Mouse (Mus musculus) CH12.LX (cell line): ENCODE measurements around the gene Rps6ka5. TPM values are rescaled to one million over a fixed set of nuclear protein-coding genes. Genes with fewer than 3 reads are reported as not detected.

Experiments used
- DNase-seq: peaks from one replicate; pipeline ENCODE4 v3.0.0-alpha.2; 2013; ENCODE audit errors: extremely low read depth
- H3K27ac ChIP-seq: 2 replicates; pipeline ENCODE4 v1.5.1; 2012; ENCODE audit warnings: low read depth, mild to moderate bottlenecking, control low read depth, moderate library complexity; ENCODE audit not compliant: insufficient read depth
- H3K27me3 ChIP-seq: replicated peaks from 2 replicates; pipeline ENCODE3; 2012; ENCODE audit warnings: inconsistent platforms
- H3K36me3 ChIP-seq, 2 experiments: replicated peaks in 1 of 2; 2 replicates each; pipeline versions ENCODE3 to v1.6.1; 2012; ENCODE audit warnings: inconsistent platforms in 1 of 2, low read length in 1 of 2, mild to moderate bottlenecking in 1 of 2, mixed read lengths in 1 of 2, moderate library complexity in 1 of 2; ENCODE audit not compliant: control insufficient read depth in 1 of 2, insufficient read depth in 1 of 2
- H3K4me1 ChIP-seq, 2 experiments: 2 replicates each; pipeline ENCODE4 v1.6.1; 2012; ENCODE audit warnings: inconsistent platforms in 1 of 2, moderate library complexity in 1 of 2; ENCODE audit not compliant: insufficient read depth in 2 of 2, control insufficient read depth in 1 of 2
- H3K4me2 ChIP-seq: 2 replicates; pipeline ENCODE4 v1.6.1; 2012; ENCODE audit warnings: low read depth, mild to moderate bottlenecking, control low read depth; ENCODE audit not compliant: poor library complexity, insufficient read depth, severe bottlenecking
- H3K4me3 ChIP-seq, 3 experiments: fragments of 150-350 bp in 1 of 3; sonication (generic) in 1 of 3; replicated peaks in 1 of 3; 2 replicates each; pipeline versions ENCODE3 to v1.5.1; 2011 to 2012; ENCODE audit warnings: low read depth in 2 of 3, low read length in 2 of 3, mild to moderate bottlenecking in 2 of 3, moderate library complexity in 2 of 3, control low read depth in 1 of 3, improper control_type of control experiment in 1 of 3, inconsistent platforms in 1 of 3, mixed read lengths in 1 of 3; ENCODE audit not compliant: poor library complexity in 1 of 3
- H3K79me2 ChIP-seq: replicated peaks from 2 replicates; pipeline ENCODE4 v1.6.1; 2012; ENCODE audit warnings: mild to moderate bottlenecking, moderate library complexity; ENCODE audit not compliant: control insufficient read depth, poor library complexity, insufficient read depth, severe bottlenecking; ENCODE audit errors: extremely low read depth
- H3K9ac ChIP-seq: 2 replicates; pipeline ENCODE4 v1.6.1; 2012; ENCODE audit warnings: low read depth, mild to moderate bottlenecking, control low read depth, moderate library complexity; ENCODE audit not compliant: insufficient read depth
- H3K9me3 ChIP-seq: replicated peaks from 2 replicates; pipeline ENCODE3; 2012; ENCODE audit warnings: low read length, inconsistent platforms, mixed read lengths
- BHLHE40 ChIP-seq: IDR thresholded peaks from 2 replicates; pipeline ENCODE4 v1.6.1; 2011; ENCODE audit warnings: mild to moderate bottlenecking, low read depth, low read length, improper control_type of control experiment
- CHD2 ChIP-seq: IDR thresholded peaks from 2 replicates; pipeline ENCODE4 v1.6.1; 2011; ENCODE audit warnings: low read length, improper control_type of control experiment
- CTCF ChIP-seq, 2 experiments: IDR thresholded peaks in 1 of 2; conservative IDR thresholded peaks in 1 of 2; 2 replicates each; pipeline ENCODE4 v1.5.1; 2011 to 2012; ENCODE audit warnings: low read depth in 2 of 2, low read length in 2 of 2, improper control_type of control experiment in 1 of 2, inconsistent platforms in 1 of 2, mild to moderate bottlenecking in 1 of 2, moderate library complexity in 1 of 2
- E2F4 ChIP-seq: IDR thresholded peaks from 2 replicates; pipeline ENCODE4 v1.6.1; 2011; ENCODE audit warnings: low read depth, low read length, improper control_type of control experiment; ENCODE audit not compliant: insufficient replicate concordance
- EP300 ChIP-seq: IDR thresholded peaks from 2 replicates; pipeline ENCODE4 v1.6.1; 2011; ENCODE audit warnings: low read length, improper control_type of control experiment
- ETS1 ChIP-seq: conservative IDR thresholded peaks from 2 replicates; pipeline ENCODE4 v1.6.1; 2012; ENCODE audit warnings: low read depth, mild to moderate bottlenecking, inconsistent platforms, low read length, improper control_type of control experiment, moderate library complexity
- JUND ChIP-seq: conservative IDR thresholded peaks from 2 replicates; pipeline ENCODE4 v1.6.1; 2011; ENCODE audit warnings: low read depth, low read length, improper control_type of control experiment
- MAZ ChIP-seq: IDR thresholded peaks from 2 replicates; pipeline ENCODE4 v1.6.1; 2012; ENCODE audit warnings: low read depth, mild to moderate bottlenecking, inconsistent platforms, low read length, improper control_type of control experiment, moderate library complexity
- MYC ChIP-seq: IDR thresholded peaks from 2 replicates; pipeline ENCODE4 v1.6.1; 2011; ENCODE audit warnings: low read depth, mild to moderate bottlenecking, improper control_type of control experiment, low read length
- NRF1 ChIP-seq: IDR thresholded peaks from 2 replicates; pipeline ENCODE4 v1.6.1; 2014; ENCODE audit warnings: low read depth, mild to moderate bottlenecking, inconsistent platforms, low read length, improper control_type of control experiment, moderate library complexity
- POLR2A ChIP-seq: IDR thresholded peaks from 2 replicates; pipeline ENCODE4 v1.6.1; 2011; ENCODE audit warnings: low read depth, mild to moderate bottlenecking, improper control_type of control experiment, low read length
- POLR2AphosphoS2 ChIP-seq: IDR thresholded peaks from 2 replicates; pipeline ENCODE4 v1.6.1; 2011; ENCODE audit warnings: low read depth, low read length, improper control_type of control experiment
- RAD21 ChIP-seq: IDR thresholded peaks from 2 replicates; pipeline ENCODE4 v1.6.1; 2011; ENCODE audit warnings: low read depth, mild to moderate bottlenecking, low read length, improper control_type of control experiment, moderate library complexity
- SMC3 ChIP-seq: IDR thresholded peaks from 2 replicates; pipeline ENCODE4 v1.6.1; 2011; ENCODE audit warnings: low read depth, low read length, improper control_type of control experiment
- TBP ChIP-seq: conservative IDR thresholded peaks from 2 replicates; pipeline ENCODE4 v1.6.1; 2011; ENCODE audit warnings: low read depth, low read length, improper control_type of control experiment
- UBTF ChIP-seq: IDR thresholded peaks from 2 replicates; pipeline ENCODE4 v1.6.1; 2012; ENCODE audit warnings: low read depth, mild to moderate bottlenecking, inconsistent platforms, low read length, improper control_type of control experiment, moderate library complexity
- USF2 ChIP-seq: conservative IDR thresholded peaks from 2 replicates; pipeline ENCODE4 v1.6.1; 2011; ENCODE audit warnings: low read depth, low read length, improper control_type of control experiment
- ZC3H11A ChIP-seq: IDR thresholded peaks from 2 replicates; pipeline ENCODE4 v1.6.1; 2012; ENCODE audit warnings: low read depth, mild to moderate bottlenecking, inconsistent platforms, low read length, improper control_type of control experiment
- ZNF384 ChIP-seq: IDR thresholded peaks from 2 replicates; pipeline ENCODE4 v1.6.1; 2012; ENCODE audit warnings: low read depth, low read length, improper control_type of control experiment, inconsistent platforms
- dilution Hi-C: fragments of 300-500 bp; cut with MboI; formaldehyde crosslinking; loops from 2 replicates; pipeline ENCODE4 v1.14.3; 2020; ENCODE audit warnings: low sequenced_read_pairs; ENCODE audit not compliant: extremely low pct_unique_long_range_greater_than_20kb, extremely low pct_ligation_motif_present
- in situ Hi-C: fragments of 300-500 bp; cut with MboI; formaldehyde crosslinking; loops from 3 replicates; pipeline ENCODE4 v1.14.3; 2019; ENCODE audit warnings: low sequenced_read_pairs, low pct_ligation_motif_present, low pct_unique_long_range_greater_than_20kb, mixed read lengths
- polyA plus RNA-seq: library from polyadenylated mRNA; unstranded; fragments of >175 nt; gene quantifications from 2 replicates; pipeline ENCODE4 v1.2.1, GENCODE M21; 2012; ENCODE audit warnings: low read depth; ENCODE audit not compliant: insufficient read length
- total RNA-seq, 2 experiments: library from RNA; depleted of rRNA; stranded (reverse); fragments of 300-350 nt in 1 of 2; fragments of >200 nt in 1 of 2; gene quantifications; 2 replicates each; pipeline ENCODE4 v1.2.3; 2012 to 2014

Gene Rps6ka5
- total and polyA plus RNA-seq, 3 experiments: 2.9 to 6.2 (median 4.8) TPM

DNA sequence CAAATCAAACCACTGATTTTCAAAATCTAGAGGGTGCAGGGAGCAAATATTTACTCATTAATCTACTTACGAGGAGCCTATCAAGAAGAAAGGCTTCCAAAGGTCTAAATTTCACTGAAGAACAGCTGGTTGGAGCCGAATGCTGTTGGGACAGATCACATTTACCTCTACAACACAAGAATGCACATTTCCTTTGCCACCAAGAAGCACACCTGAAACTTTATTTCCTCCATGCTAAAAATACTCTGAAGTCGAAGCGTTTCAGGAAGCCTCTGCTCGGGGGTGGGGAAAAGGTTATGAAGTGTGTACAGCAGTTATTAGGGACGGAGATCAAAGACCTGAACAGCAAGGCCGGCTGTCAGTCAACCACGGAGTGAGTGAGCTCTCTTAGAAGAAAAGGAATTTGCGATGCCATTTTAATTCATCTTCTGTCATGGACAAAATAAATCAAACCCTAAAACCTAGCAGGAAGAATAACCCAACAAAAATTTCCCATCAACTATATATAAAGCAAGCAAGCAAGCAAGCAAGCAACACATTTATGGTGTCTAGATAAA lies 187.5 kb downstream of the Rps6ka5 start:
- TF ChIP-seq MYC (no peak), TBP (no peak), EP300 (no peak), UBTF (no peak), ETS1 (no peak), MAZ (no peak)
- H3K4me1 ChIP-seq: peaks cover 0 to 15% of the 10 kb centered on the region in 2 experiments; a peak in 2 of 4 replicates
- no peaks in the 10 kb centered on the region for H3K9me3 ChIP-seq
- no peaks in the 10 kb centered on the region for H3K27me3 ChIP-seq
- H3K36me3 ChIP-seq: no peaks in the 10 kb centered on the region
- DNase-seq: no peak
- no peaks in the 10 kb centered on the region for H3K79me2 ChIP-seq
- H3K4me3 ChIP-seq: no peak overlapping the region
- dilution Hi-C loops: no loop called here
- no peak overlapping the region for H3K9ac ChIP-seq
- in situ Hi-C loops: no loop called here
- H3K4me2 ChIP-seq: no peak overlapping the region
- no peak overlapping the region for H3K27ac ChIP-seq

- dilution Hi-C loops: no loop called here
- H3K27ac ChIP-seq: no peak overlapping the region
Observed at GRCm38 (mm10) chr12:100538445-100539157, 188.2 kb downstream of the Rps6ka5 start.

DNA sequence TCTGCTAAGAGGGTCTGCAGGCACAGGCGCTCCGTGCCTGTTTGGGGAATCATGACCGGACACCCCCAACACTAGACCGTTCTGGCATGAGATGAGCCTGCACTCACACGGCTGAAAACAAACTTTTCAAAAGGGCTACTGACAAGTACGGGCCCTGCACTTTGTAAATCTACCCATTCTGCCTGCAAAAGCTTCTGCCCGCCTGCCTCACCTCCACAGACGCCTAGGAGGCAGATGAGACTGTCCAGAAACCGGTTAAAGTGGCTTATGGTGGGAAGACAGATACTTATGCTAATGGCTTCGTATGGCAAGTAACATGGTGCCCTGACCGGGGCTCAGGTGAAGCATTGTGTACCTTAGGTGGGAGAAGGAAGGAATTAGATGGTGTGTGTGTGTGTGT lies 189.7 kb downstream of the Rps6ka5 start:
- no peak for TF ChIP-seq ZNF384
- no peak for TF ChIP-seq CHD2
- TF ChIP-seq SMC3: no peak
- no peak for TF ChIP-seq BHLHE40
- no peak for TF ChIP-seq JUND
- TF ChIP-seq ETS1: no peak
- no peak for TF ChIP-seq E2F4
- no peak for TF ChIP-seq CTCF (conservative IDR thresholded peaks at IDR 0.05 in 1 of 2, IDR thresholded peaks at IDR 0.05 in 1 of 2; ENCODE audit: low read depth in 2 of 2, low read length in 2 of 2)
- TF ChIP-seq NRF1: no peak
- TF ChIP-seq MAZ: no peak
- Histone ChIP-seq H3K4me3 (no peak overlapping the region), H3K9me3 (no peaks in the 10 kb centered on the region), H3K27ac (no peak overlapping the region), H3K36me3 (no peaks in the 10 kb centered on the region), H3K79me2 (no peaks in the 10 kb centered on the region), H3K27me3 (no peaks in the 10 kb centered on the region), H3K4me2 (no peak overlapping the region), H3K4me1 (peaks cover 0 to 15% of the 10 kb centered on the region in 2 experiments; a peak in 2 of 4 replicates), H3K9ac (no peak overlapping the region)
- dilution Hi-C loops: no loop called here
- in situ Hi-C loops: no loop called here
- no peak for DNase-seq

More at GRCm38 (mm10) chr12:100538445-100539157, 188.2 kb downstream of the Rps6ka5 start:
- Histone ChIP-seq H3K4me1 (peaks cover 0 to 15% of the 10 kb centered on the region in 2 experiments; a peak in 2 of 4 replicates), H3K79me2 (no peaks in the 10 kb centered on the region), H3K9ac (no peak overlapping the region), H3K27me3 (no peaks in the 10 kb centered on the region), H3K4me2 (no peak overlapping the region), H3K4me3 (no peak overlapping the region), H3K9me3 (no peaks in the 10 kb centered on the region), H3K36me3 (no peaks in the 10 kb centered on the region)
- DNase-seq: no peak
- in situ Hi-C loops: no loop called here
- TF ChIP-seq POLR2A (no peak), TBP (no peak), ZC3H11A (no peak), MAZ (no peak), POLR2AphosphoS2 (no peak), USF2 (no peak), RAD21 (no peak)
